Mouse (Mus musculus) embryonic facial prominence, embryonic 13.5 days (tissue): ENCODE data around the gene Speg. TPM values are rescaled to one million over a fixed set of nuclear protein-coding genes. Genes with fewer than 3 reads are reported as not detected.
A peak's percentile ranks its signal among the peaks of the same experiment; 100 is the strongest.

Experiments
- ATAC-seq: fragments of 200-750 bp; cut with Nextera tagmentation; 2 replicates; pipeline ENCODE4 v1.8.0; 2017; ENCODE audit warnings: low read depth; ENCODE audit not compliant: insufficient number of reproducible peaks, insufficient read depth, low FRiP score, low TSS enrichment
- H3K27ac ChIP-seq: fragments of 300-500 bp; sonication (generic); 2 replicates; pipeline ENCODE4 v1.5.1; 2015; ENCODE audit warnings: moderate library complexity, mild to moderate bottlenecking, inconsistent platforms
- H3K27me3 ChIP-seq: fragments of 300-500 bp; sonication (generic); 2 replicates; pipeline ENCODE4 v1.6.1; 2015; ENCODE audit warnings: mild to moderate bottlenecking, inconsistent platforms
- H3K36me3 ChIP-seq: fragments of 300-500 bp; sonication (generic); 2 replicates; pipeline ENCODE4 v1.6.1; 2015; ENCODE audit warnings: mild to moderate bottlenecking, inconsistent platforms
- H3K4me1 ChIP-seq: fragments of 300-500 bp; sonication (generic); 2 replicates; pipeline ENCODE4 v1.6.1; 2015; ENCODE audit warnings: inconsistent platforms
- H3K4me2 ChIP-seq: fragments of 300-500 bp; sonication (generic); 2 replicates; pipeline ENCODE4 v1.6.1; 2015; ENCODE audit warnings: moderate library complexity, mild to moderate bottlenecking, inconsistent platforms
- H3K4me3 ChIP-seq: fragments of 300-500 bp; sonication (generic); 2 replicates; pipeline ENCODE4 v1.5.1; 2015; ENCODE audit warnings: mild to moderate bottlenecking, inconsistent platforms
- H3K9ac ChIP-seq: fragments of 300-500 bp; sonication (generic); 2 replicates; pipeline ENCODE4 v1.6.1; 2015; ENCODE audit warnings: mild to moderate bottlenecking, inconsistent platforms
- H3K9me3 ChIP-seq: fragments of 300-500 bp; sonication (generic); 2 replicates; pipeline ENCODE4 v1.6.1; 2016; ENCODE audit warnings: inconsistent platforms
- WGBS: fragments of 180-500 bp; shearing (Covaris S2); methylation state at CpG from one replicate; pipeline ENCODE4 v1.1.7; 2015; ENCODE audit warnings: mixed read lengths; 5-methylcytosine and 5-hydroxymethylcytosine counted together
- polyA plus RNA-seq: library from polyadenylated mRNA; unstranded; fragments of >200 nt; fragmentation: Nextera tagmentation; extraction: Ambion mirVana; gene quantifications from 2 replicates; pipeline ENCODE4 v1.2.1, GENCODE M21; 2015

Speg gene
- polyA plus RNA-seq, 1 experiment from 2014 or later: 16.1 TPM

GRCm38 (mm10) chr1:75476441-75476840, 101.3 kb downstream of the Speg start:
- H3K36me3 ChIP-seq: peaks cover 48% of the 10 kb centered on the region
- H3K27me3 ChIP-seq: peaks cover 17% of the 10 kb centered on the region

GRCm38 (mm10) chr1:75477264-75477965, 102.3 kb downstream of the Speg start:
- peaks cover 44% of the 10 kb centered on the region for H3K36me3 ChIP-seq
- 12% methylated on average over 35 of the region's 35 CpGs for WGBS
- peaks cover 27% of the 10 kb centered on the region for H3K27me3 ChIP-seq
- no peak overlapping the region for H3K9ac ChIP-seq
- no peaks in the 10 kb centered on the region for H3K9me3 ChIP-seq
- ATAC-seq: no peak
- no peak overlapping the region for H3K27ac ChIP-seq
- H3K4me1 ChIP-seq: peaks cover 30% of the 10 kb centered on the region
- peak overlapping the region; percentile 86 for H3K4me2 ChIP-seq
- H3K4me3 ChIP-seq: peak overlapping the region; percentile 85

More at GRCm38 (mm10) chr1:75476441-75476840, 101.3 kb downstream of the Speg start:
- Histone ChIP-seq H3K4me3 (no peak overlapping the region), H3K27ac (no peak overlapping the region), H3K9ac (no peak overlapping the region), H3K4me2 (no peak overlapping the region), H3K4me1 (peaks cover 30% of the 10 kb centered on the region), H3K9me3 (no peaks in the 10 kb centered on the region)
- WGBS: 95% methylated on average over 11 of the region's 11 CpGs
- ATAC-seq: no peak

DNA sequence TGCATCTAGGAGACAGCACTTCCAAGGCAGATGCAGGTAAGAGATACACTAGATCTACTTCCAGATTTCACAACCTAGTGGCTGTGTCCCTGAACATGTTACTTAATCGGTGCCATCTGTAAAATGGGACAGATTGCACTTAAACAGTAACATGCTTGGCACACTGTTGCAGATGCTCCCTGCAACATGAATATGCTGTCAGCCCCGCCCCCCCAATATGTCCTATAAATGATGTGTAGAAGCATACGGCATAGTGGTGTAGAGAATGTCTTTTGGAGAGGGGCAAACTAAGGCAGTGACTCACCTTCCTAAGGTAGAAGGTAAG, 102.8 kb downstream of the Speg start:
- Histone ChIP-seq H3K27me3 (peaks cover 32% of the 10 kb centered on the region), H3K9ac (peak overlapping the region; percentile 82; the same call in 1 of the 2 replicates)

GRCm38 (mm10) chr1:75478497-75478896, 103.4 kb downstream of the Speg start:
- Histone ChIP-seq H3K4me1 (peaks cover 30% of the 10 kb centered on the region), H3K9me3 (no peaks in the 10 kb centered on the region), H3K9ac (peak overlapping the region; percentile 82), H3K4me3 (peak overlapping the region; percentile 85), H3K27ac (peak overlapping the region; percentile 78), H3K36me3 (peaks cover 34% of the 10 kb centered on the region), H3K4me2 (peak overlapping the region; percentile 86), H3K27me3 (peaks cover 38% of the 10 kb centered on the region)
- ATAC-seq: no peak
- 0% methylated on average over 19 of the region's 25 CpGs for WGBS

More for the DNA sequence above, 102.8 kb downstream of the Speg start:
- no peak overlapping the region for H3K27ac ChIP-seq
- peaks cover 30% of the 10 kb centered on the region for H3K4me1 ChIP-seq
- peak overlapping the region; percentile 85 for H3K4me3 ChIP-seq
- peaks cover 39% of the 10 kb centered on the region for H3K36me3 ChIP-seq
- H3K4me2 ChIP-seq: peak overlapping the region; percentile 86
- WGBS: 39% methylated on average over 3 of the region's 3 CpGs
- ATAC-seq: no peak
- no peaks in the 10 kb centered on the region for H3K9me3 ChIP-seq

- H3K4me1 ChIP-seq: peaks cover 26% of the 10 kb centered on the region
- under 1% methylated on average over 65 of the region's 76 CpGs for WGBS
- peak within 1 kb of the TSS; percentile 85 for H3K4me3 ChIP-seq
- peak within 1 kb of the TSS; percentile 78 for H3K27ac ChIP-seq
- H3K36me3 ChIP-seq: peaks cover 28% of the 10 kb centered on the region
- ATAC-seq: peak; percentile 87
- H3K9ac ChIP-seq: peak within 1 kb of the TSS; percentile 82
- peak within 1 kb of the TSS; percentile 86 for H3K4me2 ChIP-seq
- H3K9me3 ChIP-seq: no peaks in the 10 kb centered on the region
- peaks cover 42% of the 10 kb centered on the region for H3K27me3 ChIP-seq
Observed at GRCm38 (mm10) chr1:75478916-75479634, 104.0 kb downstream of the Speg start, which contains the start of the genes Chpf and Tmem198. Gene Chpf (minus strand): TSS chr1:75479307. Gene Tmem198 (plus strand): TSS chr1:75479532.

DNA sequence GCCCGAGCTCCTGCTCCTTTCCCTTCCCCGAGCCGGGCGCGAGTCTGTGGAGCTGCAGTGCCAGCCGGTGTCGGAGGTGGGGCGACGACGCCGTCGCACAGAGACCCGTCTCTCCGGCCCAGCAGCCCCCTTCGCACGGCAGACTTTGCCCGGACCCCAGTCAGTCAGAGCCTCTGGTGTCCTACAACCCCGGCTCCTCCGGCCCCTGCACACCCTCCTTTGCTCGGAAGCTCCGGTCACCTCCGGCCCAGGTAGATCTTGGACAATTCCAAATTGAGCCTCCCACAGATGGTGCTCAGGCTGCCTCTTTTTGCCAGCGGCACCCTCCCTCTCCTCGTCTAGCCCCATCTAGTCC, 104.5 kb downstream of the Speg start:
- peaks cover 48% of the 10 kb centered on the region for H3K27me3 ChIP-seq
- H3K4me3 ChIP-seq: peak overlapping the region; percentile 85
- H3K4me2 ChIP-seq: peak overlapping the region; percentile 86
- H3K9ac ChIP-seq: peak overlapping the region; percentile 82
- no peaks in the 10 kb centered on the region for H3K9me3 ChIP-seq
- WGBS: 1% methylated on average over 24 of the region's 24 CpGs
- H3K36me3 ChIP-seq: peaks cover 22% of the 10 kb centered on the region
- no peak for ATAC-seq
- H3K27ac ChIP-seq: no peak overlapping the region; the same call in 1 of the 2 replicates
- peaks cover 25% of the 10 kb centered on the region for H3K4me1 ChIP-seq

DNA sequence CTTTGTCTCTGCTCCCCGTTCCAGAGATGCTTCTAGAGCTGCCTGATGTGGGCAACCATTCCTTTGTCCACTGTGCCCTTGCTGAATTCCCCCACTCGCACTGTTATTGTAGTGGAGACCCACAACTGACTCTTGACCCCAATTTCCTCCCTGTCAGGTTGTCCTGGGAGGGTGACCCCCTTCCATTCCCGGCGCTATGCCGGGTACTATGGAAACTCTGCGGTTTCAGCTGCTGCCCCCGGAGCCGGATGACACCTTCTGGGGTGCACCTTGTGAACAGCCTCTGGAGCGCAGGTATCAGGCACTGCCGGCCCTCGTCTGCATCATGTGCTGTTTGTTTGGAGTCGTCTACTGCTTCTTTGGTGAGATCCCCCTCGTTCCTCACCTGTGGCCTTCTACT, 104.9 kb downstream of the Speg start:
- Histone ChIP-seq H3K36me3 (peaks cover 18% of the 10 kb centered on the region), H3K27me3 (peaks cover 52% of the 10 kb centered on the region), H3K4me3 (peak overlapping the region; percentile 85), H3K9ac (0 out of 2 replicates have a peak overlapping the region, but pooled peaks have one; percentile 82), H3K4me2 (peak overlapping the region; percentile 86), H3K9me3 (no peaks in the 10 kb centered on the region), H3K4me1 (peaks cover 25% of the 10 kb centered on the region), H3K27ac (no peak overlapping the region)
- ATAC-seq: no peak
- 18% methylated on average over 13 of the region's 13 CpGs for WGBS

DNA sequence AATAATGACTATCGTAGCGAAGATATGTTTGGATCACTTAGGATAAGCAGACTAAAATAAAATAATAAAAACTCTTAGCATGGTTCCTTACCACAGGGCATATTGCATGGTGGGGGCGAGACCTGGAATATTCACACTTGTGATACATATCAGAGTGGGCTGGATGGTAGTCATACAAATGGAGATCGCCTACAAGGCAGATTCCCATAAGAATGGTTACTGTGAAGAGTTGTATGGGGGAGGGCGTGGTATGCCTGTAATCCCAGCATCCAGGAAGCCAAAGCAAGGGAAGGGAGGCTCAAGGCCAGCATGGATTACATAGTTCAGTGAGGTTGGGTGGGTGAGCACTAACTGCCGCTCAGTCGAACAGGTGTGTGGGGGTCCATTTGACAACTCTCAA, 105.6 kb downstream of the Speg start:
- no peak overlapping the region for H3K4me3 ChIP-seq
- no peak overlapping the region for H3K27ac ChIP-seq
- no peak for ATAC-seq
- peaks cover 11% of the 10 kb centered on the region for H3K36me3 ChIP-seq
- no peak overlapping the region for H3K9ac ChIP-seq
- 84% methylated on average over 7 of the region's 7 CpGs for WGBS
- H3K4me1 ChIP-seq: peaks cover 25% of the 10 kb centered on the region
- peaks cover 59% of the 10 kb centered on the region for H3K27me3 ChIP-seq
- no peak overlapping the region for H3K4me2 ChIP-seq
- no peaks in the 10 kb centered on the region for H3K9me3 ChIP-seq

Other genes with a start within 250 kb of the Speg start
- 0.15 and 0.47 TPM in 2 replicates for gene Slc23a3, start 241.4 kb upstream of the Speg start, polyA plus RNA-seq
- 40.5 and 43.8 TPM in 2 replicates for gene Cnppd1, start 232.6 kb upstream of the Speg start, polyA plus RNA-seq
- 39.4 and 45.1 TPM in 2 replicates for gene Retreg2, start 232.5 kb upstream of the Speg start, polyA plus RNA-seq
- 45.1 and 48.2 TPM in 2 replicates for gene Zfand2b, start 206.7 kb upstream of the Speg start, polyA plus RNA-seq
- 27.0 and 35.2 TPM in 2 replicates for gene Abcb6, start 194.9 kb upstream of the Speg start, polyA plus RNA-seq
- gene Ankzf1, start 183.1 kb upstream of the Speg start, polyA plus RNA-seq: 27.1 and 30.5 TPM in 2 replicates
- gene Atg9a, start 183.1 kb upstream of the Speg start, polyA plus RNA-seq: 28.4 and 30.8 TPM in 2 replicates
- 21.9 and 23.3 TPM in 2 replicates for gene Glb1l, start 164.5 kb upstream of the Speg start, polyA plus RNA-seq
- 133 and 141 TPM in 2 replicates for gene Stk16, start 164.5 kb upstream of the Speg start, polyA plus RNA-seq
- 17.1 and 23.2 TPM in 2 replicates for gene Tuba4a, start 155.4 kb upstream of the Speg start, polyA plus RNA-seq
- not detected in 2 replicates for gene A630095N17Rik, start 143.2 kb upstream of the Speg start, polyA plus RNA-seq
- gene Dnajb2, start 138.9 kb upstream of the Speg start, polyA plus RNA-seq: 36.6 and 47.8 TPM in 2 replicates
- 0.37 and 0.54 TPM in 2 replicates for gene Ptprn, start 110.8 kb upstream of the Speg start, polyA plus RNA-seq
- 1.7 and 2.1 TPM in 2 replicates for gene Resp18, start 96.9 kb upstream of the Speg start, polyA plus RNA-seq
- gene Dnpep, start 57.3 kb upstream of the Speg start, polyA plus RNA-seq: 110 and 112 TPM in 2 replicates
- gene Des, start 15.0 kb upstream of the Speg start, polyA plus RNA-seq: 9.9 and 13.8 TPM in 2 replicates
- gene Gmppa, start 60.6 kb downstream of the Speg start, polyA plus RNA-seq: 74.2 and 83.0 TPM in 2 replicates
- gene Asic4, start 75.1 kb downstream of the Speg start, polyA plus RNA-seq: 0.30 and 0.45 TPM in 2 replicates
- 30.6 and 31.5 TPM in 2 replicates for gene Chpf, start 104.0 kb downstream of the Speg start, polyA plus RNA-seq
- gene Tmem198, start 104.2 kb downstream of the Speg start, polyA plus RNA-seq: 1.1 and 1.5 TPM in 2 replicates
- 62.3 and 67.1 TPM in 2 replicates for gene Obsl1, start 131.2 kb downstream of the Speg start, polyA plus RNA-seq
- 12.3 and 13.2 TPM in 2 replicates for gene Inha, start 131.8 kb downstream of the Speg start, polyA plus RNA-seq
- 22.0 and 22.5 TPM in 2 replicates for gene Stk11ip, start 146.2 kb downstream of the Speg start, polyA plus RNA-seq
- gene Slc4a3, start 171.0 kb downstream of the Speg start, polyA plus RNA-seq: 27.0 and 37.1 TPM in 2 replicates